Comparison of ENCODE assay signal across 16 mouse cellular contexts in genomic region chr5:99656024-99656423, GRCm38 (mm10).
"Had no signal": no experiment of that assay in that cellular context is flagged by ENCODE, and none has a peak within 500 bp of the region (broad histone marks: within the 10 kb centered on the region; RNA-seq: fewer than 3 reads in every experiment).

No protein-coding gene starts in this region.

- H3K4me2 ChIP-seq: kidney, embryonic 15.5 days; liver, embryonic 13.5 days; lung, embryonic 15.5 days; midbrain, embryonic 13.5 days; neural tube, embryonic 13.5 days had no signal

- H3K9ac ChIP-seq: kidney, embryonic 15.5 days; liver, embryonic 13.5 days; lung, embryonic 15.5 days; midbrain, embryonic 13.5 days; neural tube, embryonic 13.5 days had no signal

- ATAC-seq: midbrain, embryonic 13.5 days; midbrain, embryonic 16.5 days had no signal

- DNase-seq: kidney, adult 2 months; kidney, postnatal 14 days; layer of hippocampus, adult 9-11 months; liver, embryonic 13.5 days; lung, postnatal 10 days; lung, postnatal 36 days; thymus, adult 2 months had no signal

- H3K36me3 ChIP-seq: kidney, embryonic 15.5 days; liver, embryonic 13.5 days; lung, embryonic 15.5 days; midbrain, embryonic 10.5 days; midbrain, embryonic 13.5 days; neural tube, embryonic 13.5 days had no signal

- H3K27me3 ChIP-seq: kidney, embryonic 15.5 days; liver, embryonic 13.5 days; lung, embryonic 15.5 days; midbrain, embryonic 13.5 days; neural tube, embryonic 13.5 days had no signal

- H3K27ac ChIP-seq: kidney, embryonic 15.5 days; layer of hippocampus, adult 2 months; liver, embryonic 13.5 days; lung, embryonic 15.5 days; midbrain, embryonic 10.5 days; midbrain, embryonic 13.5 days; neural tube, embryonic 13.5 days had no signal

- H3K9me3 ChIP-seq: kidney, embryonic 15.5 days; liver, embryonic 13.5 days; lung, embryonic 15.5 days; midbrain, embryonic 10.5 days; midbrain, embryonic 13.5 days; neural tube, embryonic 13.5 days had no signal

- H3K4me1 ChIP-seq: kidney, embryonic 15.5 days; lung, embryonic 15.5 days had no signal

- H3K4me3 ChIP-seq: kidney, embryonic 15.5 days; layer of hippocampus, adult 2 months; liver, embryonic 13.5 days; lung, embryonic 15.5 days; megakaryocyte, embryonic 14.5 days; midbrain, embryonic 10.5 days; midbrain, embryonic 13.5 days; myocyte; neural tube, embryonic 13.5 days had no signal
